Mouse (Mus musculus) heart, adult 2 months (tissue): ENCODE measurements around the gene Csrp2. TPM values are rescaled to one million over a fixed set of nuclear protein-coding genes. Genes with fewer than 3 reads are reported as not detected.

ENCODE experiments used
- DNase-seq, 2 experiments: peaks; one replicate each; pipeline ENCODE4 v3.0.0; 2021
- H3K27ac ChIP-seq: fragments of 200-600 bp; 2 replicates; pipeline ENCODE4 v1.8.1; 2022
- H3K27me3 ChIP-seq: fragments of 200-500 bp; 2 replicates; pipeline ENCODE4 v1.6.1; 2012; ENCODE audit warnings: mild to moderate bottlenecking, low read length, inconsistent platforms, mixed read lengths; ENCODE audit not compliant: control insufficient read depth, insufficient read depth
- H3K36me3 ChIP-seq: fragments of 200-500 bp; 2 replicates; pipeline ENCODE4 v1.6.1; 2012; ENCODE audit warnings: low read length, inconsistent platforms; ENCODE audit not compliant: control insufficient read depth, insufficient read depth
- H3K4me1 ChIP-seq: fragments of 200-500 bp; 2 replicates; pipeline ENCODE4 v1.6.1; 2011; ENCODE audit warnings: low read length; ENCODE audit not compliant: control insufficient read depth, insufficient read depth
- H3K4me3 ChIP-seq: fragments of 200-600 bp; 2 replicates; pipeline ENCODE4 v1.8.1; 2022
- H3K79me2 ChIP-seq: fragments of 200-500 bp; replicated peaks from 2 replicates; pipeline ENCODE4 v1.6.1; 2012; ENCODE audit warnings: mild to moderate bottlenecking, inconsistent platforms, low read length, moderate library complexity, mixed read lengths; ENCODE audit not compliant: control insufficient read depth, insufficient read depth
- H3K9ac ChIP-seq: fragments of 200-500 bp; 2 replicates; pipeline ENCODE4 v1.6.1; 2012; ENCODE audit warnings: low read depth, mild to moderate bottlenecking, control low read depth, inconsistent platforms, low read length, mixed read lengths
- CTCF ChIP-seq: fragments of 200-600 bp; IDR thresholded peaks from 2 replicates; pipeline ENCODE4 v1.8.1; 2022; ENCODE audit warnings: antibody characterized with exemption, mild to moderate bottlenecking, moderate library complexity
- EP300 ChIP-seq: fragments of 200-500 bp; IDR thresholded peaks from 2 replicates; pipeline ENCODE4 v1.6.1; 2011; ENCODE audit warnings: low read depth, low read length, control low read depth; ENCODE audit not compliant: insufficient read depth
- POLR2A ChIP-seq: fragments of 200-500 bp; IDR thresholded peaks from 2 replicates; pipeline ENCODE4 v1.6.1; 2011; ENCODE audit warnings: mild to moderate bottlenecking, low read depth, low read length, control low read depth; ENCODE audit not compliant: insufficient read depth
- WGBS: fragments of 180-500 bp; shearing (Covaris S2); methylation state at CpG from one replicate; pipeline ENCODE4 v1.1.7; 2018; 5-methylcytosine and 5-hydroxymethylcytosine counted together
- intact Hi-C: fragments of 180-260 bp; cut with DNase I; formaldehyde crosslinking; loops from one replicate; pipeline ENCODE4 v1.15.1; 2025
- polyA plus RNA-seq: library from polyadenylated mRNA; depleted of rRNA; stranded (reverse); fragments of >200 nt; gene quantifications from 2 replicates; pipeline ENCODE4 v1.2.3, GENCODE M21; 2012
- total RNA-seq, 2 experiments: library from RNA; stranded (reverse); gene quantifications; 2 replicates each; pipeline ENCODE4 v1.2.3; 2021

Gene Csrp2
- total and polyA plus RNA-seq, 3 experiments, result 37.0 to 41.6 (median 39.5) TPM

GRCm38 (mm10) chr10:110933584-110933983 lies 14.0 kb downstream of the Csrp2 start:
- TF ChIP-seq EP300 (no peak), POLR2A (no peak), CTCF (no peak)
- H3K4me3 ChIP-seq, result no peak overlapping the region
- intact Hi-C loops, result no loop called here
- H3K4me1 ChIP-seq, result peaks cover 3% of the 10 kb centered on the region; the same call in 1 of the 2 replicates
- 68% methylated on average over 5 of the region's 5 CpGs for WGBS
- DNase-seq, result no peak
- no peaks in the 10 kb centered on the region for H3K36me3 ChIP-seq
- no peak overlapping the region for H3K27ac ChIP-seq
- H3K27me3 ChIP-seq, result no peaks in the 10 kb centered on the region
- no peaks in the 10 kb centered on the region for H3K79me2 ChIP-seq
- no peak overlapping the region for H3K9ac ChIP-seq

GRCm38 (mm10) chr10:110935081-110935480 lies 15.5 kb downstream of the Csrp2 start:
- DNase-seq, result no peak
- TF ChIP-seq POLR2A (no peak), CTCF (no peak), EP300 (no peak)
- intact Hi-C loops, result no loop called here
- H3K79me2 ChIP-seq, result no peaks in the 10 kb centered on the region
- H3K27ac ChIP-seq, result no peak overlapping the region
- H3K36me3 ChIP-seq, result no peaks in the 10 kb centered on the region
- 52% methylated on average over 11 of the region's 11 CpGs for WGBS
- peaks cover 3% of the 10 kb centered on the region; the same call in 1 of the 2 replicates for H3K4me1 ChIP-seq
- no peaks in the 10 kb centered on the region for H3K27me3 ChIP-seq
- no peak overlapping the region for H3K4me3 ChIP-seq
- H3K9ac ChIP-seq, result no peak overlapping the region

DNA sequence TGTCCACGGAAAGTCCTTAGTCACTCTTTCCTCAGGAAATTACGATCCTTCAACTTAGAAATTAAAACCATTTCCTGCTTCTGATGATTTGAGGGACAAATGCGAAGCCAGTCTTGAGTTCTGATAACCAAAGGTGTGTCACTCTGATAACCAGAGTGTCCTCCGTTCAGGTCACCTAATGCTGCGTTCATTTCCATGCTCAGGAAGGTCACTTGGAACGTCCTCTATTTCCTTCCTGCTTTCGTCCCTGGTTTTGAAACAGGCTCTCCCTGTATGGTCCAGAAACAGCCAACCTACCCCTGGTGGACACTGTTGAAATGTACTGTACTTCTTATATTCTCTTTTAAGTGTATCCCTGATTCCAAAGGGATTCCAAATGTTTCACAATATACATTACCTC lies 16.1 kb downstream of the Csrp2 start:
- no peak overlapping the region for H3K9ac ChIP-seq
- no peaks in the 10 kb centered on the region for H3K36me3 ChIP-seq
- H3K4me3 ChIP-seq, result no peak overlapping the region
- DNase-seq, result no peak
- H3K79me2 ChIP-seq, result no peaks in the 10 kb centered on the region
- WGBS, result 42% methylated on average over 7 of the region's 7 CpGs
- intact Hi-C loops, result no loop called here
- H3K27ac ChIP-seq, result no peak overlapping the region
- H3K4me1 ChIP-seq, result peaks cover 3% of the 10 kb centered on the region; the same call in 1 of the 2 replicates
- H3K27me3 ChIP-seq, result no peaks in the 10 kb centered on the region
- no peak for TF ChIP-seq POLR2A
- TF ChIP-seq CTCF, result peak; percentile 35

DNA sequence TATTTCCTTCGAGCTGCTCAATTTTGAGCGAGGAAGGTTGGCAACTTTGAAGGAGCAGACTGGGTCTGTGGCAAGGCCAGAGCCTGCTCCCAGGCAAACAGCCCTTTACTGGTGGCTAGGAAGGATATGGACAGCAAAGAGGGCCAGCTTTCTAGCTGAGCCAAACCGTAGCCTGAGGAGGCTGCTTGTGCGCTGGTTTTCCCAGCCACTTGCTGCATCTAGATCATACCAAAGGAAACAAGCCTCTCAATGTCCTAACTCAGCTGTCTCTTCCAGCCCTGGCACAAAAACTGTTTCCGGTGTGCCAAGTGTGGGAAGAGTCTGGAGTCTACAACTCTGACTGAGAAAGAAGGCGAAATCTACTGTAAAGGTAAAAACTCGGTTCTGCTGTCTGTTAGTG lies 18.8 kb downstream of the Csrp2 start:
- H3K36me3 ChIP-seq, result no peaks in the 10 kb centered on the region
- intact Hi-C loops, result no loop called here
- H3K9ac ChIP-seq, result no peak overlapping the region
- H3K27ac ChIP-seq, result no peak overlapping the region
- WGBS, result 75% methylated on average over 7 of the region's 7 CpGs
- H3K4me1 ChIP-seq, result peaks cover 1% of the 10 kb centered on the region; the same call in 1 of the 2 replicates
- DNase-seq, result no peak
- no peak overlapping the region for H3K4me3 ChIP-seq
- no peak for TF ChIP-seq EP300
- H3K79me2 ChIP-seq, result no peaks in the 10 kb centered on the region
- H3K27me3 ChIP-seq, result no peaks in the 10 kb centered on the region

- 74% methylated on average over 19 of the region's 19 CpGs for WGBS
- intact Hi-C loops, result no loop called here
- DNase-seq, result no peak
- Histone ChIP-seq H3K4me3 (no peak overlapping the region), H3K79me2 (no peaks in the 10 kb centered on the region), H3K36me3 (no peaks in the 10 kb centered on the region), H3K27ac (peak overlapping the region; percentile 12; the same call in 1 of the 2 replicates), H3K27me3 (no peaks in the 10 kb centered on the region), H3K9ac (no peak overlapping the region), H3K4me1 (peaks cover 1% of the 10 kb centered on the region; the same call in 1 of the 2 replicates)
- TF ChIP-seq POLR2A, result no peak
- no peak for TF ChIP-seq CTCF
- no peak for TF ChIP-seq EP300
Observed at GRCm38 (mm10) chr10:110938841-110939549, 19.4 kb downstream of the Csrp2 start.

DNA sequence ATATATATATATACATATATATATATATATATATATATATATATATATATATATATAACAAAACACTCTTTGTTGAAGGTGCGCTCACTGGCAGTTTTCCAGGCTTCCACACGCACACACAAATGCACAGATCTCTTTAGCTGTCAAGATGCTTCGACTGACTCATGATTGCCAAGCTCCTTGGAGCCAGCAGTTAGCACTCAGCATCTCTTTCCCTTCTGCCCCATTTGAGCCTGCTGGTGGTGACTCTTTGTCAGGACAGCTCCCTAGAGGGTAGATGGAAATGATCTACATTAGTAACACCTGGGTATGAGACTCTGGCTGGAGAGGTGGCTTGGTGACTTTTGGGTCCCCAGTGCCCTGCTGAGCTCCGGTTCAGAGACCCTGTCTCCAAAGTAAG lies 20.1 kb downstream of the Csrp2 start:
- TF ChIP-seq POLR2A, result no peak
- TF ChIP-seq EP300, result no peak
- no peak for TF ChIP-seq CTCF
- Histone ChIP-seq H3K27ac (no peak overlapping the region), H3K9ac (no peak overlapping the region), H3K4me1 (peaks cover 1% of the 10 kb centered on the region; the same call in 1 of the 2 replicates), H3K36me3 (no peaks in the 10 kb centered on the region), H3K79me2 (no peaks in the 10 kb centered on the region), H3K27me3 (no peaks in the 10 kb centered on the region), H3K4me3 (no peak overlapping the region)
- WGBS, result 68% methylated on average over 4 of the region's 4 CpGs
- no peak for DNase-seq
- intact Hi-C loops, result no loop called here
